9 mouse cellular contexts compared by ENCODE assay signal in the genomic region with DNA sequence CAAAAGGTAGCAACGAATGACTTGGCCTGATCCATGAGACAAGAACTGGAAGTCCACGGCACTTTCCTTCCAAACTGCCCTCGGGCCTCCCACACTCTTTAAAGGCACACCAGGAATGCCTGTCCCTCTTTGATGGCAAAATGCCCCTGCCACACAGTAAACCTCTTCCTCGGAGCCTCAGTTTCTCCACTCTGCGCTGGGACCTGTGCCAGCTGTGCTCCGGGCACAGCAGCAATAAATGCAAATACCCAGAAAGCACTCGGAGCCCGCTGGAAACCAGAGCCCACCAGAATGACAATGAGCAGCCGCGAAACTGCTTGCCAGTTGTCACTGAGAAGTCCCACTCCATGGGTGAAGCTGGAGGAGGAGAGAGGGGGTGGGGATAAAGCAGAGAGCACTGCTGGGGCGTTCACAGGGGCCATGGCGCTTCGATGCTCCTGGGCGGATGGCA. TPM values are rescaled to one million over a fixed set of nuclear protein-coding genes. Genes with fewer than 3 reads are reported as not detected.
DNase-seq lines count a peak whose midpoint lies in the region; ATAC-seq and TF ChIP-seq lines count a peak whose summit lies in the region.
"Had no signal": no experiment of that assay in that cellular context is flagged by ENCODE, and none has a peak within 500 bp of the region (broad histone marks: within the 10 kb centered on the region; RNA-seq: fewer than 3 reads in every experiment).

No protein-coding gene starts in this region.

- no peak for TF ChIP-seq CTCF in gastrocnemius, adult 2 months (IDR thresholded peaks at IDR 0.05)

- no peak for ATAC-seq in stomach, embryonic 16.5 days (ENCODE audit: insufficient read depth, low FRiP score)

- H3K9ac ChIP-seq in stomach, embryonic 16.5 days (ENCODE audit: low read length) = peak overlapping the region; percentile 47
- H3K9ac ChIP-seq: liver, embryonic 13.5 days had no signal

- H3K27ac ChIP-seq in gastrocnemius, adult 2 months = peak overlapping the region; percentile 86
- H3K27ac ChIP-seq in limb, embryonic 10.5 days = peak overlapping the region; percentile 87
- H3K27ac ChIP-seq in stomach, embryonic 16.5 days (ENCODE audit: low read length) = peak overlapping the region; percentile 74

- intact Hi-C loops in gastrocnemius, adult 2 months (cut with DNase I) = no loop called here
- intact Hi-C loops in gastrocnemius, postnatal 14 days (cut with DNase I; ENCODE audit: low total_unique reads) = no loop called here

- DNase-seq in gastrocnemius, adult 2 months = peak; percentile 49
- no peak for DNase-seq in gastrocnemius, postnatal 14 days
- peak; percentile 39 for DNase-seq in right cerebral cortex, postnatal 25 days
- no peak for DNase-seq in right cerebral cortex, adult 2 months (ENCODE audit: low spot score in 2 of 2)
- no peak for DNase-seq in limb, embryonic 10.5 days (ENCODE audit: low spot score)
- DNase-seq in spleen, postnatal 4 days (ENCODE audit: low spot score in 2 of 2) = no peak
- no peak for DNase-seq in frontal cortex, adult 2 months (ENCODE audit: extremely low spot score in 1 of 2, low spot score in 1 of 2)
- DNase-seq: liver, embryonic 13.5 days had no signal

- no peaks in the 10 kb centered on the region for H3K27me3 ChIP-seq in limb, embryonic 10.5 days (ENCODE audit: low read depth, poor library complexity, severe bottlenecking)
- H3K27me3 ChIP-seq in stomach, embryonic 16.5 days (ENCODE audit: control insufficient read depth, insufficient read depth, low read length) = no peaks in the 10 kb centered on the region
- H3K27me3 ChIP-seq: liver, embryonic 13.5 days had no signal

- no peak overlapping the region for H3K4me2 ChIP-seq in stomach, embryonic 16.5 days (ENCODE audit: low read depth, low read length)
- H3K4me2 ChIP-seq: liver, embryonic 13.5 days had no signal

- H3K36me3 ChIP-seq in limb, embryonic 10.5 days = no peaks in the 10 kb centered on the region
- no peaks in the 10 kb centered on the region for H3K36me3 ChIP-seq in stomach, embryonic 16.5 days (ENCODE audit: control insufficient read depth, insufficient read depth, low read length)

- 44% methylated on average over 14 of the region's 14 CpGs for WGBS in limb, embryonic 10.5 days
- WGBS in stomach, embryonic 16.5 days = 63% methylated on average over 14 of the region's 14 CpGs

- peaks cover 94% of the 10 kb centered on the region for H3K4me1 ChIP-seq in limb, embryonic 10.5 days
- H3K4me1 ChIP-seq in stomach, embryonic 16.5 days (ENCODE audit: control insufficient read depth, insufficient read depth, low read length) = peaks cover 86% of the 10 kb centered on the region

- H3K9me3 ChIP-seq in limb, embryonic 10.5 days (replicated peaks) = no peaks in the 10 kb centered on the region
- no peaks in the 10 kb centered on the region for H3K9me3 ChIP-seq in stomach, embryonic 16.5 days (replicated peaks; ENCODE audit: control insufficient read depth, low read length)
- H3K9me3 ChIP-seq: liver, embryonic 13.5 days had no signal

- H3K4me3 ChIP-seq in gastrocnemius, adult 2 months = peak overlapping the region; percentile 33
- peak overlapping the region; percentile 34 for H3K4me3 ChIP-seq in limb, embryonic 10.5 days
- H3K4me3 ChIP-seq in stomach, embryonic 16.5 days (replicated peaks; ENCODE audit: low read length) = no peak overlapping the region
- H3K4me3 ChIP-seq: liver, embryonic 13.5 days had no signal

RNA-seq across cellular contexts. Expression of a gene that starts 20.7 kb away (rescaled TPM):
- 10 to 100 TPM; 42.7 to 44.8 TPM for total RNA-seq in gastrocnemius, adult 2 months (2021)
- 10 to 100 TPM; 47.6 to 50.9 TPM for total RNA-seq in gastrocnemius, postnatal 14 days (2021)
- 12.3 and 13.2 TPM in 2 replicates for polyA plus RNA-seq in limb, embryonic 10.5 days (2016; fragmentation: Nextera tagmentation; extraction: Ambion mirVana)
- polyA plus RNA-seq in stomach, embryonic 16.5 days (2015; fragmentation: Nextera tagmentation; extraction: Ambion mirVana) = 21.5 and 23.8 TPM in 2 replicates
- polyA plus RNA-seq in frontal cortex, adult 2 months (2012; rRNA removed) = 37.9 and 39.9 TPM in 2 replicates

RNA-seq across cellular contexts. Expression of a gene that starts 21.0 kb away (rescaled TPM):
- not detected for total RNA-seq in gastrocnemius, adult 2 months (2021)
- total RNA-seq in gastrocnemius, postnatal 14 days (2021) = under 1 TPM in 1 of 2 experiments, not detected in 1; 0.13 TPM
- polyA plus RNA-seq in limb, embryonic 10.5 days (2016; fragmentation: Nextera tagmentation; extraction: Ambion mirVana) = 0.30 and 0.41 TPM in 2 replicates
- 0.34 and 0.67 TPM in 2 replicates for polyA plus RNA-seq in stomach, embryonic 16.5 days (2015; fragmentation: Nextera tagmentation; extraction: Ambion mirVana)
- 1.9 and 2.1 TPM in 2 replicates for polyA plus RNA-seq in frontal cortex, adult 2 months (2012; rRNA removed)

RNA-seq across cellular contexts. Expression of a gene that starts 44.6 kb away (rescaled TPM):
- 1 to 10 TPM; 4.9 to 6.6 TPM for total RNA-seq in gastrocnemius, adult 2 months (2021)
- total RNA-seq in gastrocnemius, postnatal 14 days (2021) = 1 to 10 TPM; 4.3 to 5.3 TPM
- 17.5 and 19.5 TPM in 2 replicates for polyA plus RNA-seq in limb, embryonic 10.5 days (2016; fragmentation: Nextera tagmentation; extraction: Ambion mirVana)
- 13.4 and 13.5 TPM in 2 replicates for polyA plus RNA-seq in stomach, embryonic 16.5 days (2015; fragmentation: Nextera tagmentation; extraction: Ambion mirVana)
- 34.8 and 36.4 TPM in 2 replicates for polyA plus RNA-seq in frontal cortex, adult 2 months (2012; rRNA removed)

RNA-seq across cellular contexts. Expression of a gene that starts 44.8 kb away (rescaled TPM):
- total RNA-seq in gastrocnemius, adult 2 months (2021) = 10 to 100 TPM; 16.9 to 17.7 TPM
- total RNA-seq in gastrocnemius, postnatal 14 days (2021) = 10 to 100 TPM; 20.1 to 22.3 TPM
- 58.1 and 62.6 TPM in 2 replicates for polyA plus RNA-seq in limb, embryonic 10.5 days (2016; fragmentation: Nextera tagmentation; extraction: Ambion mirVana)
- polyA plus RNA-seq in stomach, embryonic 16.5 days (2015; fragmentation: Nextera tagmentation; extraction: Ambion mirVana) = 41.9 and 45.6 TPM in 2 replicates
- 28.2 and 31.2 TPM in 2 replicates for polyA plus RNA-seq in frontal cortex, adult 2 months (2012; rRNA removed)

RNA-seq across cellular contexts. Expression of a gene that starts 56.8 kb away (rescaled TPM):
- total RNA-seq in gastrocnemius, adult 2 months (2021) = 10 to 100 TPM in 1 of 2 experiments, 1 to 10 TPM in 1; 8.1 to 10.5 TPM
- total RNA-seq in gastrocnemius, postnatal 14 days (2021) = 10 to 100 TPM; 12.5 to 13.0 TPM
- 3.7 and 4.4 TPM in 2 replicates for polyA plus RNA-seq in limb, embryonic 10.5 days (2016; fragmentation: Nextera tagmentation; extraction: Ambion mirVana)
- polyA plus RNA-seq in stomach, embryonic 16.5 days (2015; fragmentation: Nextera tagmentation; extraction: Ambion mirVana) = 8.6 and 9.2 TPM in 2 replicates
- polyA plus RNA-seq in frontal cortex, adult 2 months (2012; rRNA removed) = 5.9 and 6.4 TPM in 2 replicates

Comparison
In these comparisons a context has a peak if more than half of its experiments do, and no peak if none do; other contexts are left out.
1. DNase-seq: peak in gastrocnemius, adult 2 months (single experiment) and right cerebral cortex, postnatal 25 days (single experiment); none in gastrocnemius, postnatal 14 days (single experiment), right cerebral cortex, adult 2 months (0 of 2), limb, embryonic 10.5 days (single experiment), spleen, postnatal 4 days (0 of 2) and frontal cortex, adult 2 months (0 of 2).
2. Peak in every context shown above with its lines, with median percentiles within 50 percentile points of each other: H3K27ac ChIP-seq.